Mouse (Mus musculus): ENCODE results near the gene Tfr2.

The Tfr2 gene

GRCm38 (mm10) chr5:137537461-137537860 is 32.2 kb upstream of the Tfr2 start:
- DNase-seq (ENCODE audit: low spot score in 2 of 2): no peak

DNA sequence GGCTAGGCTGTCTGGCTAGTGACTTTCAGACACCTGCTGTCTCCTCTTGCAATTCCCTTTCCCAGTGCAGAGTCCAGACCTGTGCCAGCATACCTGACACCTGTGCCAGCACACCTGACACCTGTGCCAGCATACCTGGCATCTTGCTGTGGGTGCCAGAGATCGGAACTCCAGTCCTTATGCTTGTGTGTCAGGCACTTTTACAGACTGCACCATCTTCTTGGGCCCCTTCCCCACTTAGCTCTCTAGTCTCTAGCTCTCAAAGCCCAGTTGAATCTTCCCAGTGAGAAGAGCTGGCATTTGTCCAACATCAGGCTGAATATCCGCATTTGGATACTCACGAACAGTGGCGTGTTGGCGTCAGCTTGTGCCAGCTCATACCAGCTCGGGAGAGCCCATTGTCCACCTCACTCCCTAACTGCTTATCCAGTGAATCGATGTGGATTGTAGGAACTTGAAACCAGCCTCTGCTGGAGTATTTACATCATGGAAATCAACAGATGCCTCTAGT is 30.3 kb upstream of the Tfr2 start:
- no peak for DNase-seq (ENCODE audit: low spot score in 2 of 2)

DNA sequence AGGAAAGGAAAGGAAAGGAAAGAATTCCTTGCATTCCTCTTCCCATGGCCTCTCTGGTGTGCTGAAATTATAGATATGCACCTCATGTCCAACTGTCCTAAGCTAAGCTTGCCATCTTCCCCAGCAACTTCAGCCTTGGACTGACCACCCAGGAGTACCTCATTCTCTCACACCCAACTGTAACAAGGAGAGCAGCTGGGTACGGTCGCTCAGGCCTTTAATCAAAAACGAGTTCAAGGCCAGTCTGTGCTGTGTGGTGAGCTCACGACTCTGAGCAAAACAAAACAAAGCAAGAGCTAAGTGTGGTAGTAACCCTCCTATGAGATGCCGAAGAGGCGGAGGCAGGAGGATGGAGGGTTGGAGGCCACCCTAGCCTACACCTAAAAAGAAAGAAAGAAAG is 28.6 kb upstream of the Tfr2 start:
- DNase-seq (ENCODE audit: low spot score in 2 of 2): no peak

GRCm38 (mm10) chr5:137541768-137542540 is 27.7 kb upstream of the Tfr2 start:
- DNase-seq (ENCODE audit: low spot score in 2 of 2): no peak

GRCm38 (mm10) chr5:137544926-137545325 is 24.7 kb upstream of the Tfr2 start:
- DNase-seq (ENCODE audit: low spot score in 2 of 2): no peak

- no peak for DNase-seq (ENCODE audit: low spot score in 2 of 2)
These were observed 24.0 kb upstream of the Tfr2 start for GRCm38 (mm10) chr5:137545596-137545995.

- DNase-seq (ENCODE audit: low spot score in 2 of 2): no peak
These were observed 19.8 kb upstream of the Tfr2 start for GRCm38 (mm10) chr5:137549840-137550239.

DNA sequence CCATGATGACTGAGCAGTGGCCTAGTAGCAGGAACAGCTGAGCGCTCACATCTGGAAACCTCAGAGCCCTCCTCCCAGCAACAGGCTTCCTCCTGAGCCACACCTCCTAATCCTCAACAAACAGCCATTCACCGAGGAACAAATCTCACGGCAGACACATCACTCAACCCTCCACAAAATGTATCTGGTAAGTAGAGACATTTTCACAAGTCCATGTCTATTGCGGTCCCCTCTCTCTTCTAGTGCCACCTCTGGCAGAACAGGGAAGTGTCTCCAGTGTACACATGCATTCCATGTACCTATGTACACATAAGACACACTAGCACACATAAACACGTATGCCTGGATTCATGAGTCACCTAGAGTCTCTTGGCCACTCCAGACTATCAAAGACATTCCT is 18.5 kb upstream of the Tfr2 start:
- DNase-seq (ENCODE audit: low spot score in 2 of 2): no peak

DNA sequence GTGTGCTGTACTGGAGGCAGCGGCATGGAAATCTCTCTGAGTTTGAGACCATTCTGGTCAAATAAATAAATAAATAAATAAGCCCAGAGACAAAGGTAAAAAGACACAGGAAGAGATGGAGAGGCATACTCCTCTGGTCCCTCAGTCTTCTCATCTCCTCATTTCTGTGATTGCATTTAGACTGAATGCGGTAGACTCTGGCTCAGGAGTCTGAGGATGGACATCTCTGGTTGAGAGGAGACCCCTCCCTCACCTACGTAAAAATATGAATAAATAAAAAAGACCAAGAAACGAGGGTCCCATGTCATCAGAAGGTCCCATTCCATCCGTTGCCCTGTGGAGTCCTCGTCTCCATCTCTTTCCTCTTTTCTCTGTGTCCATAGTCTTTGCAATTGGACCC is 16.6 kb upstream of the Tfr2 start:
- DNase-seq (ENCODE audit: low spot score in 2 of 2): no peak

- peak; percentile 14 to 35 for DNase-seq (ENCODE audit: low spot score in 2 of 2)
These were observed 16.2 kb upstream of the Tfr2 start, which contains the start of gene Actl6b for GRCm38 (mm10) chr5:137553411-137553837. Actl6b (plus strand) TSS chr5:137553517.

DNA sequence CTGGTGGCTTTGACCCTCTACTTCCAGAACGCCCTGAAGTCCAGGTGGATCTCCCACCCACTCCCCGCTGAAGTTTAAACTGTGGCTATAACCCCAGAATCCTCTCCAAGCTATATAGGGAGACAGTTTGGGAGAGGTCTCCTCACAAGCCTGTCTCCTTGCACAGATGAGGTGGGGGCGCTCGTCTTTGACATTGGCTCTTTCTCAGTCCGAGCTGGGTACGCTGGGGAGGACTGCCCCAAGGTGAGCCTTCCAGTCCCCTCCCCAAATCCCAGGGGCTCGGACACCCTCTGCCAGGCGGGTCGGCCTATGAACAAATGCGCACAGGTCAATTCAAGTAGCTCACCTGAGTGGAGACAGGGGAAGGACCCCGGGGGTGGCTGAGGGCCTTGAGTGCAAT is 15.7 kb upstream of the Tfr2 start:
- DNase-seq (ENCODE audit: low spot score in 2 of 2): no peak

DNA sequence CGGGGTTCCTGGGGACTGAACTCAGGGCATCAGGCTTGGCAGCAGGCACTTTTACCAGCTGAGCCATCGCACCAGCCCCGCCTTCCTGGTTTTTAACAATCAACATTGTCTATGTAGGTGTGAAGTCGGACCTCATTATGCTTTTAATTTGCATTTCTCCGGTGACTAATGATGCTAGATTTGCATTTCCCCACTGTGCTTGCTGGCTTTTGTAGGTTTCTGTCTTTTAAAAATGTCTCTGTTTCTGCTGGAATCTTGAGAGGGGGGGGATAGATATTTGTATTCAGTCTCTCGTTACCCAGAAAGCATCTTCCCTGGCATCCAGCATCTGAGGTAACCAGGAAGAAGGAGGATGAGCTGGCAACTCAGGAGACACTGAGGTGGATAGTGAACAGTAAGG is 8.1 kb upstream of the Tfr2 start:
- no peak for DNase-seq (ENCODE audit: low spot score in 2 of 2)

- no peak for DNase-seq (ENCODE audit: low spot score in 2 of 2)
These were observed 6.7 kb upstream of the Tfr2 start for GRCm38 (mm10) chr5:137562965-137563364.

DNA sequence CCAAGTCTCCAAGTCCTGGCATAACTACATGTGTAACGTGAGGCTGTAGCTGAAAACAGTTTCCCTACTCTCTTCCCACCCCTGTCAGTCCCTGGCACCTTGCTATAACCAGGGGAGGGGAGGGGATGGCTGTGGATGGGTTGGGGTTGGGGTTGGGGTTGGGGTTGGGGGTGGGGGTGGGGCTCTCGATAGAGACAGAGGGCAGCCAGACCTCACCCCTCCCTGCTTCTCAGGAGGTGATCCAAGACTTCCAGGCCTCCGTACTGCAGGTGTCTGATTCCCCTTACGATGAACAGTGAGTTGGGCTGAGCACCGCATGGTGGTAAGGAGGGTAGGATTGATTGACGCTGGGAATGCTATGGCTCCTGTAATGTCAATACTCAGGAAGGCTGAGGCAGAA is 3.9 kb upstream of the Tfr2 start:
- DNase-seq (ENCODE audit: low spot score in 2 of 2): no peak

DNA sequence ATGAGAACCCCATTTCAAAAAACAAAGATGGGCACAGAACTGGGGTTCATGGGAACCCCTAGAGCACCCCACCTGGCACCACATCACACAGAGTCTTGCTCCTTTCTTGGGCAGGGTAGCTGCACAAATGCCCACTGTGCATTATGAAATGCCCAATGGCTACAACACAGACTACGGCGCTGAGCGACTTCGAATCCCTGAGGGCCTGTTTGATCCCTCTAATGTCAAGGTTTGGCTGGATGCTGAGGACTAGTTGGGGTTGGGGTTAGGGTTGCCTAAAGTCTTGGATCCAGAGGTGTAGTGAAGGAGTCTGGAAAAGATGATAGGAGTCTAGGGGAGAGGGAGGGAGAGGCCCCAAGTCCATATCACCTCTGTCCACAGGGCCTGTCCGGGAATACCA is 3.2 kb upstream of the Tfr2 start:
- DNase-seq (ENCODE audit: low spot score in 2 of 2): no peak

DNA sequence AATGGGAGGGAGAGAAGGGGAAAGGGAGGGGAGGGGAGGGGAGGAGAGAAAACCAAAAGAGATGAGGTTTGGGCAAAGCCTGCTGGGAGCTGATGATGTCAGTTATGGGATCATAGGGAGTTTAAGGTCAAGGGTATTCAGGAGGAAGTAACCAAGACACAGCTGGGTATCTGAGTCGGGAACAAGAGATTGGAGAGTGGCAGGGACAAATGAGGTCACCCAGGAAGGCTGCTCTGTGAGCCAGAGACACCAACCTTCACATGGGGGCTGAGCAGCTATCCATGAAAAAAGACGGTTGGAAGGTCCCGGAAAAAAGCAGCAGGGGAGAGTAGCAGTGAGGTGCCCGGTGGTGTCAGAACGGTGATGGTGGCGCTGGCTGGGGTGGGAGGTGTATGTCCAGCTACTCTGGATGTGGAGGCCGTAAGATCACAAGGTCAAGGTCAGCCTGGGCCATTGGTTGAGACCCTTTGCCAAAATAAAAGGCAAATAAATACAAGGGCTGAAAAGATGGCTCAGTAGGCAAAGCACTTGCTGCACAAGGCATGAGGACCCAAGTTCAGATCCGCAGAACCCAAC is 1.3 kb upstream of the Tfr2 start:
- no peak for DNase-seq (ENCODE audit: low spot score in 2 of 2)

DNA sequence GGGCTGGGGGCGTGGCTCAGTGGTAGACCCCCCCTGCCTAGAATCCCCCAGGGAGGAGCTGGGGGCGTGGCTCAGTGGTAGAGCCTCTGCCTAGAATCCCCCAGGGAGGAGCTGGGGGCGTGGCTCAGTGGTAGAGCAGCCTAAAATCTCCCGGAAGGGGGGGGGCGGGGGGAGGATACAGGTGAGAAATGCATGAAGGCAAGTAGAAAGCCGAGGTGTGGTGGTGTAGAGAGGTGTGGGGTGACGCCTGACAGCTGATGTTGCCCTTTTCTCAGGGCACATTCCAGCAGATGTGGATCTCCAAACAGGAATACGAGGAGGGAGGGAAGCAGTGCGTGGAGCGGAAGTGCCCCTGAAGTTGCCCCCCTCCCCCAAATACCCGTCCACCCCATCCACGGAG is 609 bp upstream of the Tfr2 start:
- DNase-seq (ENCODE audit: low spot score in 2 of 2): no peak

DNA sequence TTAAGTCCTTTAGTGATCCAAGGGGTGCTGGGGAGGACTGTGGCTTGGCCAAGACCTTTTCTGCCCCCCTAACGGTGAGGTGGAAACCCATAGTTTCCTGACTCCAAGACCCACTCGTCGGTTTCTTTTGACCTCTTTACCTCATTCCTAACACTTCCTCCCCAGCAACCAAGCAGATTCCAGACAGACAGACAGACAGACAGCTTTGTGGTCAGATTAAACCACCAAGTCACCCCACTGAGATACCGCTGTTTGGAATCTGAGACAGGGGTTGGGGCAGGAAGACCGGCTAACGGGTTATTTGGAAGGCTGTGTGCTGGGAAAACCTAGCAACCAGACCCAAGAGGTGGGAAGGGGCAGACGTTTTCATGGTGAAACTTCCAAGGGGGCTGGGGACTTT is 541 bp downstream of the Tfr2 start:
- DNase-seq (ENCODE audit: low spot score in 2 of 2): no peak

GRCm38 (mm10) chr5:137570691-137571586 is 1.3 kb downstream of the Tfr2 start:
- DNase-seq (ENCODE audit: low spot score in 2 of 2): no peak

DNA sequence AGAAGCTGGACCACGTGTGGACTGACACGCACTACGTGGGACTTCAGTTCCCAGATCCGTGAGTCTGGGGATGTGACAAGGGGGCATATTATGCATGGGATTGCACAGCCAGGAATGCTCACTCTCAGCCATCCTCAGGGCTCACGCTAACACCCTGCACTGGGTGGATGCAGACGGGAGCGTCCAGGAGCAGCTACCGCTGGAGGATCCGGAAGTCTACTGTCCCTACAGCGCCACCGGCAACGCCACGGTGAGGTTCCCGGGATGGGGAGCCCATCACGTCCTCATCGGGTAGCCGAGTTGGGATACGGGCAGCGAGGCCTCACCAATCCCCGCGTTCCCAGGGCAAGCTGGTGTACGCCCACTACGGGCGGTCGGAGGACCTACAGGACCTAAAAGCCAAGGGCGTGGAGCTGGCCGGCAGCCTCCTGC is 4.8 kb downstream of the Tfr2 start:
- DNase-seq (ENCODE audit: low spot score in 2 of 2): peak; percentile 29 to 33

DNA sequence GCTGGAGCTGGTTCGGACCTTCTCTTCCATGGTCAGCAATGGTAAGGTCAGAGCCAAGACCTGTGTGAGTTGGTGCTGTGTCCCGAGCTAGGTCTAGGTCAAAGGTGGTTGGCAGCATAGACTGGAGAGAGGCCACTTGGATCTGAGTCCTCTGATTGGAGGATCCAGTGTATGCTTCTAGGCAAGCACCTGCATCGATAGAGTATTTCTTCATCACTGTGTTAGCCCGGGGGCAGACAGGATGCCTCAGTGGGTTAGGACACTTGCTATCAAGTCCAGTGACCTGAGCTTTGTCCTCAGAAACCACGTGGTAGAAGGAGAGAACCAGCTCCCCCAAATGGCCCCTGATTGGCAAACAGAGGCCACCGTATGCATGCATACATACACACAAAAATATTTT is 10.6 kb downstream of the Tfr2 start:
- no peak for DNase-seq (ENCODE audit: low spot score in 2 of 2)

DNA sequence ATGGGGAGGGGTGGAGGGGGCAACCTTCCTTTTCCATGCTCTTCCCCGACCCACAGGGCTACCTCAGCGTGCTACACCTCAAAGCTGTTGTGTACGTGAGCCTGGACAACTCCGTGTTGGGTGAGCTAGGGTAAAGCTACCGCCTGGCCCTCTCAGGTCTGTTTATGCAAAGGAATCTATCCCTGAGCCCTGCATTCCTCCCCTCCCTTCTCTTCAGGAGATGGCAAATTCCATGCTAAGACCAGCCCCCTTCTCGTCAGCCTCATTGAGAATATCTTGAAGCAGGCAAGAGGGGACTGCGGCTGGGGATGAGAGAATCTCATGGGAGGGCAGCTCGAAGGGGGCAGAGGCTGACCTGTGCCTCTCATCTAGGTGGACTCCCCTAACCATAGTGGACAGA is 13.1 kb downstream of the Tfr2 start:
- DNase-seq (ENCODE audit: low spot score in 2 of 2): no peak

All from heart, adult 9 months (tissue).